ENCODE assay signal across 23 mouse cellular contexts in genomic region chr12:102778151-102778550, GRCm38 (mm10). TPM values are rescaled to one million over a fixed set of nuclear protein-coding genes. Genes with fewer than 3 reads are reported as not detected.
DNase-seq lines count a peak whose midpoint lies in the region.
"Had no signal": no experiment of that assay in that cellular context is flagged by ENCODE, and none has a peak within 500 bp of the region (broad histone marks: within the 10 kb centered on the region; RNA-seq: fewer than 3 reads in every experiment).

No protein-coding gene starts in this region.

- peak; percentile 64 for DNase-seq in heart, adult 11 months
- DNase-seq in heart, adult 9 months (ENCODE audit: low spot score in 2 of 2) = no peak
- peak; percentile 55 for DNase-seq in cerebellum, adult 9-10 months
- peak; percentile 43 to 50 for DNase-seq in cerebellum, postnatal 25 days
- DNase-seq in spleen, adult 12 weeks (ENCODE audit: low spot score) = no peak
- no peak for DNase-seq in embryonic facial prominence, embryonic 10.5 days (ENCODE audit: low spot score)
- DNase-seq: adrenal gland, postnatal 14 days; gastrocnemius, postnatal 36 days; heart, adult 18-20 months; heart, postnatal 14 days; kidney, adult 18-20 months had no signal

- H3K36me3 ChIP-seq in embryonic facial prominence, embryonic 10.5 days (replicated peaks) = peaks cover 70% of the 10 kb centered on the region

- H3K27ac ChIP-seq in embryonic facial prominence, embryonic 10.5 days (replicated peaks) = no peak overlapping the region
- H3K27ac ChIP-seq: embryonic facial prominence, embryonic 15.5 days; forebrain, embryonic 10.5 days; heart, embryonic 15.5 days; hindbrain, embryonic 13.5 days; intestine, embryonic 15.5 days had no signal

- no peaks in the 10 kb centered on the region for H3K9me3 ChIP-seq in embryonic facial prominence, embryonic 10.5 days
- H3K9me3 ChIP-seq: embryonic facial prominence, embryonic 15.5 days; forebrain, embryonic 10.5 days; heart, embryonic 15.5 days; hindbrain, embryonic 13.5 days; intestine, embryonic 15.5 days had no signal

- WGBS in embryonic facial prominence, embryonic 10.5 days = 87% methylated on average over 5 of the region's 5 CpGs

- H3K27me3 ChIP-seq in embryonic facial prominence, embryonic 10.5 days (replicated peaks; ENCODE audit: low read depth, poor library complexity, severe bottlenecking) = no peaks in the 10 kb centered on the region
- H3K27me3 ChIP-seq: CH12.LX; embryonic facial prominence, embryonic 15.5 days; heart, embryonic 15.5 days; hindbrain, embryonic 13.5 days; intestine, embryonic 15.5 days; Patski had no signal

- H3K4me1 ChIP-seq in embryonic facial prominence, embryonic 10.5 days = no peaks in the 10 kb centered on the region
- H3K4me1 ChIP-seq: embryonic facial prominence, embryonic 15.5 days; forebrain, embryonic 10.5 days; hindbrain, embryonic 13.5 days; intestine, embryonic 15.5 days had no signal

- no peak overlapping the region for H3K4me3 ChIP-seq in embryonic facial prominence, embryonic 10.5 days
- H3K4me3 ChIP-seq: embryonic facial prominence, embryonic 15.5 days; erythroblast, embryonic 14.5 days; forebrain, embryonic 10.5 days; heart, embryonic 15.5 days; hindbrain, embryonic 13.5 days; intestine, embryonic 15.5 days had no signal

RNA-seq across cellular contexts. Expression of gene Gm20604, which starts 19.7 kb away (rescaled TPM):
- 29.1 and 31.0 TPM in 2 replicates for polyA plus RNA-seq in embryonic facial prominence, embryonic 10.5 days (2016; fragmentation: Nextera tagmentation; extraction: Ambion mirVana)

RNA-seq across cellular contexts. Expression of gene Ubr7, which starts 20.4 kb away (rescaled TPM):
- polyA plus RNA-seq in embryonic facial prominence, embryonic 10.5 days (2016; fragmentation: Nextera tagmentation; extraction: Ambion mirVana) = 53.1 and 58.9 TPM in 2 replicates

RNA-seq across cellular contexts. Expression of gene Gon7, which starts 20.5 kb away (rescaled TPM):
- 49.3 and 53.7 TPM in 2 replicates for polyA plus RNA-seq in embryonic facial prominence, embryonic 10.5 days (2016; fragmentation: Nextera tagmentation; extraction: Ambion mirVana)

RNA-seq across cellular contexts. Expression of gene Gm28051, which starts 20.6 kb away (rescaled TPM):
- not detected in 2 replicates for polyA plus RNA-seq in embryonic facial prominence, embryonic 10.5 days (2016; fragmentation: Nextera tagmentation; extraction: Ambion mirVana)
- polyA plus RNA-seq: activated CD4-positive, CD25-positive, alpha-beta regulatory T cell, adult 4 months; embryonic facial prominence, embryonic 11.5 days; embryonic facial prominence, embryonic 15.5 days; erythroblast, embryonic 14.5 days; forebrain, embryonic 10.5 days; forebrain, embryonic 14.5 days; heart, embryonic 11.5 days; heart, embryonic 15.5 days; hindbrain, embryonic 13.5 days; intestine, embryonic 15.5 days; Patski had no signal

RNA-seq across cellular contexts. Expression of gene Tmem251, which starts 34.6 kb away (rescaled TPM):
- polyA plus RNA-seq in embryonic facial prominence, embryonic 10.5 days (2016; fragmentation: Nextera tagmentation; extraction: Ambion mirVana) = 9.7 and 11.2 TPM in 2 replicates

Comparison
In these comparisons a context has a peak if more than half of its experiments do, and no peak if none do; other contexts are left out.
1. DNase-seq: peak in heart, adult 11 months (single experiment), cerebellum, adult 9-10 months (single experiment) and cerebellum, postnatal 25 days (2 of 2); none in heart, adult 9 months (0 of 2), spleen, adult 12 weeks (single experiment) and embryonic facial prominence, embryonic 10.5 days (single experiment).